Mouse (Mus musculus) G1E (cell line): ENCODE measurements around the gene Ccdc194. TPM values are rescaled to one million over a fixed set of nuclear protein-coding genes. Genes with fewer than 3 reads are reported as not detected.

Experiments used
- ATAC-seq: 2 replicates; pipeline ENCODE4 v1.8.0; 2016; ENCODE audit warnings: mild to moderate bottlenecking; ENCODE audit not compliant: insufficient number of reproducible peaks, poor library complexity, low FRiP score, severe bottlenecking; ENCODE audit errors: extremely low read depth
- DNase-seq: peaks from one replicate; pipeline ENCODE4 v3.0.0; 2012; ENCODE audit warnings: low spot score
- H3K27me3 ChIP-seq: 2 replicates; pipeline ENCODE4 v1.6.1; 2012; ENCODE audit warnings: mild to moderate bottlenecking, low read length, inconsistent platforms; ENCODE audit not compliant: insufficient read depth
- H3K36me3 ChIP-seq: replicated peaks from 2 replicates; pipeline ENCODE3; 2012; ENCODE audit warnings: mild to moderate bottlenecking, inconsistent platforms
- H3K4me1 ChIP-seq: 2 replicates; pipeline ENCODE4 v1.6.1; 2012; ENCODE audit warnings: low read depth, low read length, inconsistent platforms, mixed read lengths; ENCODE audit not compliant: insufficient read depth
- H3K4me3 ChIP-seq: 2 replicates; pipeline ENCODE4 v1.5.1; 2012; ENCODE audit warnings: low read depth, mild to moderate bottlenecking, inconsistent platforms, low read length, moderate library complexity, mixed read lengths
- H3K9me3 ChIP-seq: replicated peaks from 2 replicates; pipeline ENCODE4 v1.6.1; 2012; ENCODE audit warnings: inconsistent platforms
- CTCF ChIP-seq: IDR thresholded peaks from 2 replicates; pipeline ENCODE4 v1.5.1; 2012; ENCODE audit warnings: low read depth, low read length, inconsistent platforms, mixed read lengths
- GATA1 ChIP-seq: IDR thresholded peaks from 2 replicates; pipeline ENCODE4 v1.6.1; 2012; ENCODE audit warnings: borderline replicate concordance, low read length, inconsistent platforms, mixed read lengths
- GATA2 ChIP-seq: IDR thresholded peaks from 2 replicates; pipeline ENCODE4 v1.6.1; 2012; ENCODE audit warnings: low read depth, low read length, inconsistent platforms, borderline replicate concordance
- POLR2AphosphoS5 ChIP-seq: IDR thresholded peaks from 2 replicates; pipeline ENCODE4 v1.6.1; 2012; ENCODE audit warnings: low read depth, low read length, inconsistent platforms; ENCODE audit not compliant: insufficient replicate concordance
- TAL1 ChIP-seq: conservative IDR thresholded peaks from 2 replicates; pipeline ENCODE4 v1.6.1; 2012; ENCODE audit warnings: low read depth, low read length, inconsistent platforms, mixed read lengths
- polyA plus RNA-seq: library from polyadenylated mRNA; stranded (reverse); fragments of >175 nt; gene quantifications from 2 replicates; pipeline ENCODE4 v1.2.3, GENCODE M21; 2012
- total RNA-seq, 2 experiments: library from RNA; stranded (forward) in 1 of 2; stranded (reverse) in 1 of 2; fragments of 200-1000 nt in 1 of 2; fragments of >200 nt in 1 of 2; fragmentation: Nextera tagmentation in 1 of 2; gene quantifications; 2 replicates each; pipeline ENCODE4 v1.2.3; 2014 to 2017

Gene Ccdc194
- total and polyA plus RNA-seq, 3 experiments: 0.22 TPM; not detected in 2

DNA sequence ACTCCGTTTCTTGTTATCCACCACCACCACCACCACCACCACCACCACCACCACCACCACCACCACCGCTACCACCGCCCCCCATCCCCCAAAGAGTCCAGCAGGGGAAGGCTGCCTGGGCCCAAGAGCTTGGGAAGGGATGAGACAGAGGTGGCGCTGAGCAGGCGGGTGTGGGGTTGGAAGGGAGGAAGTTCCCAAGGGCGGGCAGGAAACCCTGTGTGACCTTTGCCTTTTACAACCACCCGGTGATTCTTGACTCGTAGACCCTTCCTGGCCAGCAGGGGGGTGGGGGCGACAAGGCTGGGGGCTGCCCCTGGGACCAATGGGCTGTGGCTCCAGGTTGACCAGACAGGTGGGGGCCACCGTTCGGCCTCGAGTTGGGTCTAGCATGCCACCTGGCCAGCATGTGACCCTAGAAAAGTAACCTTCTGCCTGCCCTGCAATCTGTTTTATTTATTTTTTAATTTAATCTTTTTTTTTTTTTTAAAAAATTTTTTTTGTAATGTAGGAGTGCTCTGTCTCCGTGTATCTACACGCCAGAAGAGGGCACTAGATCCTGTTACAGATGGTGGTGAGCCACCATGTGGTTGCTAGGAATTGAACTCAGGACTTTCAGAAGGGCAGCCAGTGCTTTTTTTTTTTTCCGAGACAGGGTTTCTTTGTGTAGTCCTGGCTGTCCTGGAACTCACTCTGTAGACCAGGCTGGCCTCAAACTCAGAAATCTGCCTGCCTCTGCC lies 12.3 kb downstream of the Ccdc194 start:
- TF ChIP-seq CTCF (no peak), POLR2AphosphoS5 (no peak), TAL1 (no peak)
- Histone ChIP-seq H3K4me1 (peaks cover 17% of the 10 kb centered on the region), H3K27me3 (peaks cover 44% of the 10 kb centered on the region), H3K4me3 (no peak overlapping the region), H3K9me3 (no peaks in the 10 kb centered on the region), H3K36me3 (no peaks in the 10 kb centered on the region)
- DNase-seq (no peak), ATAC-seq (no peak)

DNA sequence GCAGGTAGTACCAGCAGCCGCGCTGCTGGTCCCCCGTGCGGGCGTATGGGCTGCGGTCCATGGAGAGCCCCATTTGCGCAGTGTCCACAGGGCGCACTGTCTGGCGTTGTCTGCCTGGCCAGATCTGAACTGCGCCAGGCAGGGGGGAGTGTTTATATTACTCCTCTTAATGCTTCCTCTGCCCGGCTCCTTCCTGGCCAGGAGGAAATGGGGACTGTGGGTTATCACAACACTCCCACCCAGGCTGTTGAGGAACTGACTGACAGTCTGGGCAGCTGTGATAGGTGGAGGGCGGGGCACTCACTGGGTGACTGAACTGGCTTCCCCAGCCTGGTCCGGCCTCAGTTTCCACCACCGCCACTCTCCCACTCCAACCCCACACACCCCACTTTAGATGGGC lies 13.9 kb downstream of the Ccdc194 start, which contains the start of gene Plvap:
Gene Plvap, minus strand, starts transcription at position 109 of the 400 bp plus-strand sequence.
- H3K4me3 ChIP-seq: no peak within 1 kb of the TSS; the same call in 1 of the 2 replicates
- H3K27me3 ChIP-seq: peaks cover 51% of the 10 kb centered on the region
- TF ChIP-seq POLR2AphosphoS5 (no peak), GATA2 (no peak), CTCF (no peak), GATA1 (no peak)
- no peak for DNase-seq
- H3K9me3 ChIP-seq: no peaks in the 10 kb centered on the region
- H3K36me3 ChIP-seq: no peaks in the 10 kb centered on the region
- peaks cover 17% of the 10 kb centered on the region for H3K4me1 ChIP-seq
- peak; percentile 15; the same call in 1 of the 2 replicates for ATAC-seq

DNA sequence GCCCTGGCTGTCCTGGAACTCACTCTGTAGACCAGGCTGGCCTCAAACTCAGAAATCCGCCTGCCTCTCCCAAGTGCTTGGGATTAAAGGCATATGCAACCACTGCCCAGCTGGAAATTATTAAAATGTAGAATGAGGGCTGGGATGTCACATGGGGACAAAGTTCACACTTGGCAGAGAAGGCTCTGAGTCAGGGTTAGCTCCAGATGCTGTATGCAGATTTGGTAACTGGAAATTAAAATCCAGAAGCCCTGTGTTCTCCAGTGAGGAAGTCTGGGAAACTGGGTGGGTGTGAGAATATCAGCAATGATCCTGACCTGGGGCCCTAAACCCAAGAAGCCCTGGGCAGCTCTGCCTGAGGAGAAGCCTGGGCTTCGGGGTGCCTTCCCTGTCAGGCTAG lies 16.2 kb downstream of the Ccdc194 start:
- no peak for DNase-seq
- no peaks in the 10 kb centered on the region for H3K36me3 ChIP-seq
- H3K27me3 ChIP-seq: peaks cover 60% of the 10 kb centered on the region
- TF ChIP-seq POLR2AphosphoS5: no peak
- no peak for TF ChIP-seq GATA1
- TF ChIP-seq TAL1: no peak
- no peak for TF ChIP-seq GATA2
- TF ChIP-seq CTCF: no peak
- no peaks in the 10 kb centered on the region for H3K9me3 ChIP-seq
- H3K4me1 ChIP-seq: peaks cover 17% of the 10 kb centered on the region
- no peak overlapping the region for H3K4me3 ChIP-seq
- ATAC-seq: no peak

DNA sequence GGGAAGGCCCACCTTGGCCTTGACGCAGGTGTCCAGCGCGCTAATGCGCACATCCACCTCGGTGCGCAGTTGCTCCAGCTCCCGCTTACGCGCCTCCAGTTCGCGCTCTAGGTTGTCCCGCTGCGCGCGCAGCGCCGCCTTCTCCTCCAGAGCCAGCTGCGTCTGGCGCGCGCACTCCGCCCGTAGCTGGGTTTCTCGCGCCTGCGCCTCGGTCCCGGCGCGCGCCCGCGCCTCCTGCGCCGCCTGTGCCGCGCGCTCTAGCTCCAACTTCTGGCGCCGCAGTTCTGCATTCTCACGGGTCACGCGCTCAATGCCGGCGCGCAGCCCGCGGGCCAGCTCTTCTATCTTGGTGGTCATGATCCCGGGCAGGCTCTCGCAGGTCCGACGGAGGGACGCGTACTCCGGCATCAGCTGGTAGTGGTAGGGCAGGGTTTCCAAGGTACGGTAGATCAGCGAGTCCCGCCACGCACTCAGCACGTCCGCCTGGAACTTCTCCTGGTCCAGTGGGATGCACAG lies 17.9 kb downstream of the Ccdc194 start:
- H3K9me3 ChIP-seq: no peaks in the 10 kb centered on the region
- ATAC-seq (no peak), DNase-seq (no peak)
- 0 out of 2 replicates have a peak overlapping the region, but pooled peaks have one; percentile 30 for H3K4me3 ChIP-seq
- peaks cover 53% of the 10 kb centered on the region for H3K27me3 ChIP-seq
- no peaks in the 10 kb centered on the region for H3K36me3 ChIP-seq
- peaks cover 13% of the 10 kb centered on the region for H3K4me1 ChIP-seq
- TF ChIP-seq TAL1: no peak
- TF ChIP-seq CTCF: no peak
- no peak for TF ChIP-seq GATA2
- no peak for TF ChIP-seq POLR2AphosphoS5
- TF ChIP-seq GATA1: no peak

DNA sequence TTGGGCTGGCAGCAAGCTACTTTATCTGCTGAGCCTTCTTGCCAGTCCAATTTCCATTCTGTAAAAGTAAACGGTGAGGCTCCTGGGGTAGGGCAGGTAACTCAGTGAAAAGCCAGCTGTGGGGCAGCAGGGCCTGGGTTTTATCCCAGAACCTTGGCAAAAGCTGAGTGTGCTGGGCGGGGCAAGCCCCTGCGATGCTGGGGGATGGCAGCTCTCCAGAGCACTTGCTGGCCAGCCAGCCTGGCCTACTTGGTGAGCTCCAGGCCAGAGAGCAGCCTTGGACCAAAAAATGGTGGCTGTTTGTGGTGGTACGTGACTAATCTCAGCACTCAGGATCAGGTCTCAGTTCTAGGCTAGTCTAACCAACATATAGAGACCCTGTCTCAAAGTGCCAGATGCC lies 19.5 kb downstream of the Ccdc194 start:
- Histone ChIP-seq H3K4me3 (no peak overlapping the region), H3K36me3 (no peaks in the 10 kb centered on the region), H3K27me3 (peaks cover 42% of the 10 kb centered on the region), H3K4me1 (no peaks in the 10 kb centered on the region; the same call in 1 of the 2 replicates), H3K9me3 (no peaks in the 10 kb centered on the region)
- ATAC-seq (no peak), DNase-seq (no peak)
- no peak for TF ChIP-seq POLR2AphosphoS5
- no peak for TF ChIP-seq GATA1

DNA sequence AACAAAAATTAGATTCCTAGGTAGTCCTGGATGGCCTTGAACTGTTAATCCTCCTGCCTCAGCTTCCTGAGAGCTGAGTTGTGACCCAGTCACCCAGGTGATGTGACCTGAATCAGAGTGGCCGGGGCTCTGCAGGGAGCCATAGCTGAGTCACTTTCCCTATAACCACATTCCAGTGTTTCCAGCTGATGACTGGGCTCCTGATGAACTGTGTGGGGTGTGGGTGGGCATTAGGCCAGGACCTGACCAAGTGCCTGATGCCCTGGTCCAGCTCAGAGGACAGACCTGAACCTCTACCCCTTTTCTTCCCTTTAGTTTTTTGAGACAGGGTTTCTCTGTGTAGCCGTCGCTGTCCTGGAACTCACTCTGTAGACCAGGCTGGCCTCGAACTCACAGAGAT lies 20.2 kb downstream of the Ccdc194 start:
- TF ChIP-seq TAL1 (no peak), POLR2AphosphoS5 (no peak), CTCF (no peak), GATA2 (no peak), GATA1 (no peak)
- ATAC-seq (no peak), DNase-seq (no peak)
- Histone ChIP-seq H3K9me3 (no peaks in the 10 kb centered on the region), H3K4me1 (no peaks in the 10 kb centered on the region; the same call in 1 of the 2 replicates), H3K4me3 (no peak overlapping the region), H3K27me3 (peaks cover 39% of the 10 kb centered on the region), H3K36me3 (no peaks in the 10 kb centered on the region)
